Mouse (Mus musculus) myocyte (in vitro differentiated cells): ENCODE results near the gene Npas2.

ENCODE experiments used
- E2F4 ChIP-seq: IDR thresholded peaks from one replicate; pipeline ENCODE4 v1.6.1; 2011; ENCODE audit warnings: mild to moderate bottlenecking, control low read depth, moderate library complexity; ENCODE audit not compliant: insufficient read depth
- MAX ChIP-seq: IDR thresholded peaks from one replicate; pipeline ENCODE4 v1.6.1; 2011; ENCODE audit warnings: low read depth, mild to moderate bottlenecking, control low read depth
- POLR2A ChIP-seq: IDR thresholded peaks from one replicate; pipeline ENCODE4 v1.6.1; 2011; ENCODE audit warnings: low read depth, mild to moderate bottlenecking, control low read depth, moderate library complexity; ENCODE audit not compliant: insufficient read length
- USF1 ChIP-seq: IDR thresholded peaks from one replicate; pipeline ENCODE4 v1.6.1; 2011; ENCODE audit warnings: low read depth, mild to moderate bottlenecking, control low read depth, moderate library complexity

DNA sequence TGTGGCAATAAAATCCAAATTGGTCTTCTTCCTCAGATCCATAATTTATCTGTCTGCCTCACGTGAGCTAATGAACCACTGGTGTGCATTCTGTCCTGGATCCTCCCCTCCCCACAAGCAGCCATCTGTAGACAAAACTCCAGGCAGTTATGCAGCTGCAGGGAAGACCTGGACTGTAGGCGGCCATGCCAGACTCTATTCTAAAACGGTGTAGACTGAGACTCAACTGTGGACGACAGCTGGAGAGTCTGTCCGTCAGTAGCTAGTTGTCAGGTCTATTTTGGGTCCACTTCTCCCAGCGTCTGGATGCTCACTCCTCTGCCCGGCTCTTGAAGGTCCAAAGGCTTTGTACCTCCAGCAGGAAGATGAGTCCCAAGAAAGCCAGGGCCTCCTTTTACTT lies 134.0 kb downstream of the Npas2 start:
- no peak for TF ChIP-seq USF1
- no peak for TF ChIP-seq E2F4
- TF ChIP-seq POLR2A, result no peak
- TF ChIP-seq MAX, result no peak
